Mouse (Mus musculus): ENCODE data around the gene Chchd5. TPM values are rescaled to one million over a fixed set of nuclear protein-coding genes. Genes with fewer than 3 reads are reported as not detected.

Gene Chchd5
- total RNA-seq, 2 experiments from 2014 or later: 3.5 to 6.9 TPM

Other genes starting within 250 kb of the Chchd5 start
- 0.58 and 2.9 TPM in 2 replicates for gene Zc3h8, start 185.6 kb upstream of the Chchd5 start, total RNA-seq (2015; ENCODE audit: low replicate concordance)
- gene Zc3h8, start 185.6 kb upstream of the Chchd5 start, total RNA-seq (2017; ENCODE audit: low replicate concordance): 0.70 and 0.94 TPM in 2 replicates
- gene Zc3h6, start 162.3 kb upstream of the Chchd5 start, total RNA-seq (2015; ENCODE audit: low replicate concordance): 4.0 and 6.3 TPM in 2 replicates
- 1.3 and 5.2 TPM in 2 replicates for gene Zc3h6, start 162.3 kb upstream of the Chchd5 start, total RNA-seq (2017; ENCODE audit: low replicate concordance)
- 1.5 TPM in 1 of 2 replicates, not detected in the other for gene Gm10762, start 162.0 kb upstream of the Chchd5 start, total RNA-seq (2015; ENCODE audit: low replicate concordance)
- 1.4 TPM in 1 of 2 replicates, not detected in the other for gene Gm10762, start 162.0 kb upstream of the Chchd5 start, total RNA-seq (2017; ENCODE audit: low replicate concordance)
- 0.38 TPM in 1 of 2 replicates, not detected in the other for gene Vinac1, start 81.5 kb upstream of the Chchd5 start, total RNA-seq (2015; ENCODE audit: low replicate concordance)
- gene Vinac1, start 81.5 kb upstream of the Chchd5 start, total RNA-seq (2017; ENCODE audit: low replicate concordance): not detected in 2 replicates
- 0.63 TPM in 1 of 2 replicates, not detected in the other for gene Ttl, start 63.8 kb upstream of the Chchd5 start, total RNA-seq (2015; ENCODE audit: low replicate concordance)
- 0.84 and 2.1 TPM in 2 replicates for gene Ttl, start 63.8 kb upstream of the Chchd5 start, total RNA-seq (2017; ENCODE audit: low replicate concordance)
- 1.0 and 4.4 TPM in 2 replicates for gene Polr1b, start 28.7 kb upstream of the Chchd5 start, total RNA-seq (2015; ENCODE audit: low replicate concordance)
- gene Polr1b, start 28.7 kb upstream of the Chchd5 start, total RNA-seq (2017; ENCODE audit: low replicate concordance): 4.9 and 5.3 TPM in 2 replicates
- 40.5 and 44.1 TPM in 2 replicates for gene Slc20a1, start 69.1 kb downstream of the Chchd5 start, total RNA-seq (2015; ENCODE audit: low replicate concordance)
- 240 and 313 TPM in 2 replicates for gene Slc20a1, start 69.1 kb downstream of the Chchd5 start, total RNA-seq (2017; ENCODE audit: low replicate concordance)
- 47.4 and 54.4 TPM in 2 replicates for gene Ckap2l, start 167.5 kb downstream of the Chchd5 start, total RNA-seq (2015; ENCODE audit: low replicate concordance)
- 23.1 and 26.3 TPM in 2 replicates for gene Ckap2l, start 167.5 kb downstream of the Chchd5 start, total RNA-seq (2017; ENCODE audit: low replicate concordance)
- gene Il1a, start 180.3 kb downstream of the Chchd5 start, total RNA-seq (2015; ENCODE audit: low replicate concordance): 0.42 TPM in 1 of 2 replicates, not detected in the other
- gene Il1a, start 180.3 kb downstream of the Chchd5 start, total RNA-seq (2017; ENCODE audit: low replicate concordance): 0.42 and 2.1 TPM in 2 replicates
- gene Il1b, start 241.4 kb downstream of the Chchd5 start, total RNA-seq (2015; ENCODE audit: low replicate concordance): 1.9 and 4.0 TPM in 2 replicates
- gene Il1b, start 241.4 kb downstream of the Chchd5 start, total RNA-seq (2017; ENCODE audit: low replicate concordance): 2.4 and 20.9 TPM in 2 replicates

All from erythroblast, adult 5-6 weeks (primary cell).